Mouse (Mus musculus) liver, embryonic 11.5 days (tissue): ENCODE data around the gene Rps19. TPM values are rescaled to one million over a fixed set of nuclear protein-coding genes. Genes with fewer than 3 reads are reported as not detected.

Experiments
- ATAC-seq: fragments of 200-750 bp; cut with Nextera tagmentation; replicated peaks from 2 replicates; pipeline ENCODE4 v1.8.0; 2017; ENCODE audit warnings: moderate number of reproducible peaks, mild to moderate bottlenecking, moderate TSS enrichment, moderate library complexity; ENCODE audit not compliant: low FRiP score
- DNase-seq: peaks from one replicate; pipeline ENCODE4 v3.0.0-alpha.2; 2017; ENCODE audit warnings: low spot score
- H3K27ac ChIP-seq: fragments of 300-500 bp; sonication (generic); 2 replicates; pipeline ENCODE4 v1.5.1; 2014; ENCODE audit warnings: mild to moderate bottlenecking, low read depth, low read length, control low read depth
- H3K27me3 ChIP-seq: fragments of 300-500 bp; sonication (generic); replicated peaks from 2 replicates; pipeline ENCODE4 v1.6.1; 2014; ENCODE audit warnings: low read length, mixed read lengths; ENCODE audit not compliant: control insufficient read depth, insufficient read depth
- H3K36me3 ChIP-seq: fragments of 300-500 bp; sonication (generic); 2 replicates; pipeline ENCODE4 v1.6.1; 2014; ENCODE audit warnings: mild to moderate bottlenecking, low read length, moderate library complexity, mixed read lengths; ENCODE audit not compliant: control insufficient read depth, insufficient read depth
- H3K4me1 ChIP-seq: fragments of 300-500 bp; sonication (generic); replicated peaks from 2 replicates; pipeline ENCODE4 v1.6.1; 2014; ENCODE audit warnings: low read length, mixed read lengths; ENCODE audit not compliant: control insufficient read depth, insufficient read depth
- H3K4me2 ChIP-seq: fragments of 300-500 bp; sonication (generic); 2 replicates; pipeline ENCODE4 v1.6.1; 2014; ENCODE audit warnings: mild to moderate bottlenecking, control low read depth, moderate library complexity
- H3K4me3 ChIP-seq: fragments of 300-500 bp; sonication (generic); 2 replicates; pipeline ENCODE4 v1.5.1; 2014; ENCODE audit warnings: low read depth, low read length, control low read depth
- H3K9ac ChIP-seq: fragments of 300-500 bp; sonication (generic); 2 replicates; pipeline ENCODE4 v1.6.1; 2014; ENCODE audit warnings: low read depth, low read length, control low read depth
- H3K9me3 ChIP-seq: fragments of 300-500 bp; sonication (generic); 2 replicates; pipeline ENCODE4 v1.6.1; 2016; ENCODE audit warnings: low read length, inconsistent platforms, mixed read lengths; ENCODE audit not compliant: control insufficient read depth
- WGBS: fragments of 180-500 bp; shearing (Covaris S2); extraction: QIAGEN DNeasy Blood & Tissue Kit; methylation state at CpG from one replicate; pipeline ENCODE4 v1.1.7; 2014; 5-methylcytosine and 5-hydroxymethylcytosine counted together
- polyA plus RNA-seq: library from polyadenylated mRNA; unstranded; fragments of >200 nt; fragmentation: Nextera tagmentation; extraction: Ambion mirVana; gene quantifications from 2 replicates; pipeline ENCODE4 v1.2.1, GENCODE M21; 2014

The Rps19 gene
- polyA plus RNA-seq, 1 experiment from 2014 or later: 2,620 TPM

DNA sequence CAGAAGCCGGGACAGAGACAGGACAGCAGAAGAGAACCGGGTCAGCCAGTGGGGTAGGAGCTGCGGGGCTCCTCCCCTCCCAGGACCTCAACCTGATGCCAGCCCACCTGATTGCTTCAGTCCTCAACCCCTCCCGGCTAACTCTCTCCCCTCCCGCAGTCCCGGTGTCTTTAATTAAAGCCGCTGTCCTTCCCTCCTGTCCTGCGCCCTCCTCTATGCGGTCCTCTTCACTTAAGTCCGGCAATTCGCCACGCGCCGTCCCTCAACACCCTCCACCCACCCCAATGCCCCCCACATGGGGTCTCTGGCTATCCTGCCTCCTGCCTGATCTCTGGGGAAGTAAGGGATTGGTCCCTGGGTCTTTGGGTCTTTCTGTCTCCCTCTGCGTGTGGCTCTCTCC is 47.5 kb downstream of the Rps19 start:
- Histone ChIP-seq H3K4me1 (0 out of 2 replicates have a peak, but pooled peaks cover 2% of the 10 kb centered on the region), H3K9me3 (no peaks in the 10 kb centered on the region), H3K27ac (no peak overlapping the region), H3K36me3 (no peaks in the 10 kb centered on the region; the same call in 1 of the 2 replicates), H3K4me2 (no peak overlapping the region), H3K4me3 (no peak overlapping the region), H3K9ac (no peak overlapping the region), H3K27me3 (peaks cover 84% of the 10 kb centered on the region)
- DNase-seq: no peak
- no peak for ATAC-seq
- 4% methylated on average over 15 of the region's 15 CpGs for WGBS

Other genes with a start within 250 kb of the Rps19 start
- gene Lypd3, start 247.8 kb upstream of the Rps19 start, polyA plus RNA-seq: 0.10 TPM in 1 of 2 replicates, not detected in the other
- gene Tex101, start 207.7 kb upstream of the Rps19 start, polyA plus RNA-seq: not detected in 2 replicates
- not detected in 2 replicates for gene BC049730, start 175.1 kb upstream of the Rps19 start, polyA plus RNA-seq
- gene Gm4763, start 157.5 kb upstream of the Rps19 start, polyA plus RNA-seq: not detected in 2 replicates
- gene Cd177, start 124.1 kb upstream of the Rps19 start, polyA plus RNA-seq: 0.31 and 0.33 TPM in 2 replicates
- not detected in 2 replicates for gene Ceacam10, start 107.2 kb upstream of the Rps19 start, polyA plus RNA-seq
- gene Gm9844, start 22.2 kb upstream of the Rps19 start, polyA plus RNA-seq: 5.0 and 5.8 TPM in 2 replicates
- gene Lypd4, start 14.4 kb upstream of the Rps19 start, polyA plus RNA-seq: not detected in 2 replicates
- not detected in 2 replicates for gene Dmrtc2, start 14.3 kb upstream of the Rps19 start, polyA plus RNA-seq
- 0.12 TPM in 1 of 2 replicates, not detected in the other for gene Cd79a, start 13.0 kb downstream of the Rps19 start, polyA plus RNA-seq
- 98.6 and 103 TPM in 2 replicates for gene Arhgef1, start 18.5 kb downstream of the Rps19 start, polyA plus RNA-seq
- not detected in 2 replicates for gene Gm4881, start 60.1 kb downstream of the Rps19 start, polyA plus RNA-seq
- 91.3 and 101 TPM in 2 replicates for gene Rabac1, start 88.4 kb downstream of the Rps19 start, polyA plus RNA-seq
- 1.4 and 1.5 TPM in 2 replicates for gene Atp1a3, start 121.6 kb downstream of the Rps19 start, polyA plus RNA-seq
- gene Grik5, start 188.0 kb downstream of the Rps19 start, polyA plus RNA-seq: 3.5 and 5.3 TPM in 2 replicates
- 22.8 and 23.1 TPM in 2 replicates for gene Zfp574, start 188.2 kb downstream of the Rps19 start, polyA plus RNA-seq